Mouse (Mus musculus) activated CD4-positive, CD25-positive, alpha-beta regulatory T cell, adult 4 months (primary cell): ENCODE results near the gene Ccdc182. TPM values are rescaled to one million over a fixed set of nuclear protein-coding genes. Genes with fewer than 3 reads are reported as not detected.

Source experiments
- ATAC-seq: one replicate; pipeline ENCODE4 v1.8.0; 2017
- polyA plus RNA-seq, 2 experiments: library from polyadenylated mRNA; unstranded; fragments of 100-300 nt; shearing (Covaris generic); gene quantifications; one replicate each; pipeline ENCODE4 v1.2.1; 2017

The Ccdc182 gene
- polyA plus RNA-seq, 2 experiments from 2014 or later: not detected

DNA sequence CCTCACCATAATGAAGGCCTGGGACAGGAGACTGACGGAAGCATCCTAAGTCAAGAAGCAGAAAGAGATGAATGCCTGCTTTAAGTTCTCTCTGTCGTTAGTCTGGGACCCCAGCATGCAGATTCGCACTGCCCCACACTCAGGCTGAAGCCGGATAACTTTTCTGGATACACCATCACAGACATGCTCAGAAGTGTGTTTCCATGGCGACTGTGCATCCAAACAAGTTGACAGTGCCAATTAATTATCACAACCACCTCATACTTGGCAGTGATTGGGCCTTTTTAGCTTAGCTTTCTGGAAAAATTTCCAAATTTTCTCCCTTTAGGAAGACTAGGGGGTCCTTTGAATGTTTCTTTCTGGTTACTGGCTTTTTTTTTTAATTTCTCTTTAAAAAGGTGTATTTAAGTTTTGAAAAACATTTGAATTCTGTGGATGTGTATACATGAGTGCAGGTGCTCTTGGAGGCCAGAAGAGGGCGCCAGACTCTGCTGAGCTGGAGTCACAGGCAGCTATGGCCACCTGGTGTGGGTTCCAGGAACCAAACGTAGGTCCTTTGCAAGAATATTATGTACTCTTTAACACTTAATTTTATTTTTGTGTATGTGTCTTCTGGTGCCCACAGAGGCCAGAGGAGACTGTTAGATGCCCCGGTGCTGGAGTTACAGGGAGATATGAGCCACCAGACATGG lies 12.3 kb upstream of the Ccdc182 start:
- ATAC-seq: no peak

DNA sequence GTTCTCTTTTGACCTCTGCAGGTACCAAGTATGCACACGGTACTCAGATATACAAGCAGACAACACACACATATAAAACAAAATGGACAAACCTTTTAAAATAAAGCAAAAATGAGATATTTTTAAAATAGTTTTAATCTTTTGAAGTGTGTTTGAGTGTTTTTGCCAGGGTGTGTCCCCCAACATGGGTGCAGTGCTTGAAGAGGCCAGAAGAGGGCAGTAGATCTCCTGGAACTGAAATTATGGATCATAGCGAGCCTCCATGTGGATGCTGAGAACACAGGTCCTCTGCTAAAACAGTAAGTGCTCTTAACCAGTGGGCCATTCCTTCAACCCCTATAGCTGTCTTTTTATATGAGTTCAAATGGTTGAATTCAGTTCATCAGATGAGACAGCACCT lies 11.3 kb upstream of the Ccdc182 start:
- ATAC-seq: no peak

DNA sequence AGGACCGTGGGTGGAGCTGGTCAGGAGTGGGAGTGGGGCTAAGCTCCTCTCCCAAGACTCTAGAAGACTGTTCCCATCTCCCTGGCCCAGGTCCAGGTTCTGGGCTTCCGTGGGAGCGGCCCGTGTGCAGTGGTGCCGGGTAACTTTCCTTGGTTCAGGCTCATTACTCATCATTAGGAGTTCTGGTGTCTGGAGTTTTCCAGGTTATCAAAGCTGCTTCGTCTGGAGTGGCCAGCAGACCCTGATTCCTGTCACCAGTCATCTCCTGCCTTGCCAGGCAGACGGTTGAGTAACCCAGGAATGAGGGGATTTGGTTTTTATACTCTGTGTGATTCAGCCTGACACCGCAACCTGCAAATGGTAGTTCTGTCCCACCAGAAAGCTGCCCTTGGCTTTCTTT lies 7.8 kb upstream of the Ccdc182 start:
- ATAC-seq: no peak

DNA sequence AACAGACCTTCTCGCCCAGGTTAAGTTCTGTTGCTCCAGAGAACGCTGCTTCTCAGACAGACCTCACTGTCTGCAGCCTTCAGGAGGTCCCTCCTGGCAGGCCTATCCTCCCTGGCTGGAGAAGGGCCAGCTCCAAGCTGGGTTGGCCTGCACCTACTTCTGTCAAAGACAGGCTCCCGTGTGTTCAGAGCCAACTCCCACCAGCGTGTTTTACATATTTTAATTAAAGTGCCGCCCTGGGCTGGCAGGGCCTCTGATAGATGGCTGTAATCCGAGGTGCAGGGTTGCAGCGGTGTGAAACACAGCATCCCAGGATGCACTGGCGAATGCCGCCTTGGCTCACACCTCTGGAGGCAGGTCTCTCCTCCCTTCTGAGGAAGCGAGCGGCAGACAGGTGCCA lies 5.5 kb upstream of the Ccdc182 start:
- ATAC-seq: no peak

DNA sequence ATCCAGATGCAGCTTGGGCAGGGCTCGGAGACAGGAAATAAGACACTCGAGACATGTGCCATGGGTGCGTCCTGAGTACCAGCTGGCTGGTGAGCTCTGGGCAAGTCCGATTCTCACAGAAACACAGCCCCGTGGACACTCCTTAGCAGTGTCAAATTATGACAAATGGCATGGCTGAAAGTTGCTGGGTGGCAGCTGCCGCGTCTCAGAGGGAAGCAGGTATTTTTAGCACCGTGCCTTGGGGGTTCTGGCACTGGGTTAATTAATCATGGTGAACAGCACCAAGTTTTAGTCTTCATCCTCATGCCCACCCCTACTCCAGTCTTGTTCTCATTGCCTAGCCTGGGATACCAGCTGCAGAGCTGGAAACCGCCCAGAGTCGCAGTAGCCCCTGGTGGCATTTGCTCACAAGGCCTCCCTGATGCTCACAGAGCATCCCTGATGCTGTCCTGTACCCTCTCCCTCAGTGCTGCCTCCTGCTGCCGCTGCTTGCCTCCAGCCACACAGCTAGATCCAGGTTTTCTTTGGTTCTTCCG lies 5.0 kb upstream of the Ccdc182 start:
- ATAC-seq: no peak

DNA sequence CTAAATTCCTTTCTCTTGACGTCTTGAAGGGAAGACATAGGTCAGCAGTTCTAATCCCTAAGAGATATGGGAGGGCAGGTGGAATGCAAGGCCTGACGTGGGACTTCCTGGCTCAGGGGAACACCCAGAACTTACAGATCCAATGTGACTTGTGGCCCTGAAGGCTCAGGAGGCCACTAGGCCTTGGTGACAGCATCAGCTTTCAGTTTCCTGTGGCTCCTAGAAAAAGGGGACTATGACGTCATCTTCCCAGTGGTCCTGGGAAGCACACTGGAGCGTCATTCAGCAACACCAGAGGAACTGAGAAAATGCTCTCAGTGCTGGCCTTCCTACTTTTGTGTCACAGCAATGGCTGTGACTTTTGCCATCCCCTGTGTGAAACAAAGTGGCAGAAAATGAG lies 2.6 kb upstream of the Ccdc182 start:
- no peak for ATAC-seq

DNA sequence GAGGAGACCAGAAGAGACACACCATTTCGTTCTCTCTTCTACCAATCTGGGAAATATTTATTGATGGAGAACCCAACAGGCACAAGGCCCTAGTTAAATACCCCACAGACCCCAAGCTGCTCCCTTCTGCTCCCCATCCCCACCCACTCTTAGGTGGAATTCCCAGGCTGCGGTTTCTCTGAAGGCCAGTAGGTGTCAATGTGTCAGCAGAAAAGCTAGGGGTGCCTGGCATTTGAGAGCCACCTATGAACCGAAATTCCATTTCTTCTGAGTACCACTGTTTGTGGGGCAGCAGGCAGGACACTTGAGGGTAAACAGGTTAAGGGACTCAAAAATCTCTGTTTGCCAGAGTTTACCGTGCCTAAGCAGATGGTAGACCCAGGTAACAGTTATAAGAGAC lies 2.2 kb upstream of the Ccdc182 start:
- no peak for ATAC-seq

DNA sequence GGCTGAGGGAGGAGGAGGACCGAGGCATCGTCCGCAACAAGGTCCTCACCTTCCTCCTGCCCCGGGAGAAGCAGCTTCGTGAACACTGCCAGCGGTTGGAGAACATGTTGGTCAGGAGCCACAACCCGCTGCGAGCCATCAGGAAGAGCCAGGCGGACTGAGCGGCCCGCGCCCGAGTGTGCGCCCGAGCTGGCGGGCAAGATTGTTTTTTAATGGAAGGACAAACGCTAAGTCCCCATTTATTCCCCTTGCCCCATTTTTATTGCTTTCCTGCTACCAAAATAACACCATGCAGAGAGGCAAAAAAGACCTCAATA lies 494 bp downstream of the Ccdc182 start:
- no peak for ATAC-seq

DNA sequence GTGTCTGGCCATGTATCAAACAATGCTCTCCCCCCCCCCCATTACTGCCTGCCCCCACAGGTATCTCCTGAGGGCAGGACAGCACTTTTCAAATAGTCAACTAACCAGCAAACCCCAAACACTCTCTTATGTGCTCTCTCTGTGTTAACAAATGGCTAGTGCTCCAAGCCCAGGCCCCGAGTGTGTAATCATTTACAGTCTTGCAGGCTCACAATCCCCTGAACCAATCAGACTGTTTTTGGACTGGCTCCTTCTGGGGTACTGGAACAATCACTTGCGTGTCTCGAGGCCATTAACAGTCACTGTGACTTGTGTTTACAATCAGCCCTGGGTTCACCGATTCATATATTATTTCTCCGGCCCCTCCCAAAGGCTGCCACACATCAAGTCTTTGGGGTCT lies 1.4 kb downstream of the Ccdc182 start:
- ATAC-seq: no peak

DNA sequence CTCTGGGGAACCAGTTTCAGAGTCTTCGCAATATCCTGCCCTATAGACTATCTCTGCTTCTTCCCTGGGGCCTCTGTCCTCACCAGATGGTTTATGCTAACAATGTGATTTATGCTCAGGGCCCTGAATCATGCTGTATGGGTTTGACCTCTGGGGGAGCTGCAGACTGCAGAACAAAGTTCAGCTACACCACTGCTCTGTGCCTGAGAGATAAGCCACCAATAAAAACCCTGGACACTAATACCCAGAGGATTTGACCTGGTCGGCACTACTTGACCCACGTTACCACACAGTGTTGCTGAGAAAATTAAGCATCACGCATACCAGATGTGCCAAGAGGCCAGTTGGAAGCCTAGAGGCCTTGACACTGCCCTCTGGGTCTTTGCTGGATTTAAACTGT lies 3.7 kb downstream of the Ccdc182 start:
- ATAC-seq: no peak

DNA sequence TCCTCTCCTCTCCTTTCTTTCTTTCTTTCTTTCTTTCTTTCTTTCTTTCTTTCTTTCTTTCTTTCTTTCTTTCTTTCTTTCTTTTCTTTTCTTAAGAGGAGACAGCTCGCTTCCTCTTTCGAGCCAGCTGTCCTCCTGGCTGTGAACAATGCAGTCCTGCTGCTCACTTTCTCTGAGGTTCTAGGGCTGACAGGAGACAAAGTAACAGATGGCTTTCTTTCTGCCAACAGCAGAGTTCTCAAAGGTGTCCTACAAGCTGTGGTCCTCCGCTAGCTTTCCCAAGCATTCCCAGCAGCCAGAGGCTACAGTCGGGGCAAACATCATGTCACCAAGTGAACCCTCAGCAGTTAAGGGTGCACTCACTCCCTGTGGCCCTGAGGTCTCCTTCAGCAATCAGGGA lies 5.5 kb downstream of the Ccdc182 start:
- no peak for ATAC-seq

DNA sequence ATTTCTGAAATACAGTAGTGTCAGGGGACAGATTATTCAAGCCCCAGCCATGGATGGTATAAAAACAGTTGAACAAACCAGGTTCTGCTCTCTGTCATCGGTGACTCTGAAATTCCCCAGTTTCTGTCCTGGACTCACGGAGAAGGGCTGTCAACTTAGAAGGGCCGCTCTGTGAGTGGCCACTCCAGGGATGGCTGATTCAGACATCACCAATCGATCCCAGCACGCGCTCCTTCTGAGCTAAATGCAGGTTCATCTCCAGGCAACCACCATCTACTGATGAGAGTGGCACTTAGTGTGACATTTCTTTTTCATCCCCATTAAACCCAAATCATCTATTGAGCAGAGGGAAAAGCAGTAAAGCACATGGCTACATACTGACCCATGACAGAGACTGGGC lies 7.8 kb downstream of the Ccdc182 start:
- ATAC-seq: no peak

DNA sequence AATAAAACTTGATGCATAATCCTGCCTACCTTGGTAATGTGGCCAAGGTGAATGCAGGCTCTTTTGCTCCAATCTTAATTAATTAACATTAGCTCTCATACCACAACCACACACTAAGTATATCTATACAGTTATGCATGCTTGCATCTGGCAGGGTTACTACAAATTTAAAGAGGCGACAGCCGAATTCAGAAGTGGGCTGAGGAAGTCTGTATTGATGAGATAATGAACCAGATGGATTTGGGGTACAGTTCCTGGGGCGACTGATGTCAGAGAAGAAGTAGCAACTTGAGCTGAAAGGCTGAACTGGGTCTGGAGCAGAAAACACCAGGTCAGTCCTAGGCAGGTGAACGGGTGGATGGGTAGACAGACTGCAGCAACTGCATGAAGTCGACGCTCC lies 11.9 kb downstream of the Ccdc182 start:
- ATAC-seq: no peak

DNA sequence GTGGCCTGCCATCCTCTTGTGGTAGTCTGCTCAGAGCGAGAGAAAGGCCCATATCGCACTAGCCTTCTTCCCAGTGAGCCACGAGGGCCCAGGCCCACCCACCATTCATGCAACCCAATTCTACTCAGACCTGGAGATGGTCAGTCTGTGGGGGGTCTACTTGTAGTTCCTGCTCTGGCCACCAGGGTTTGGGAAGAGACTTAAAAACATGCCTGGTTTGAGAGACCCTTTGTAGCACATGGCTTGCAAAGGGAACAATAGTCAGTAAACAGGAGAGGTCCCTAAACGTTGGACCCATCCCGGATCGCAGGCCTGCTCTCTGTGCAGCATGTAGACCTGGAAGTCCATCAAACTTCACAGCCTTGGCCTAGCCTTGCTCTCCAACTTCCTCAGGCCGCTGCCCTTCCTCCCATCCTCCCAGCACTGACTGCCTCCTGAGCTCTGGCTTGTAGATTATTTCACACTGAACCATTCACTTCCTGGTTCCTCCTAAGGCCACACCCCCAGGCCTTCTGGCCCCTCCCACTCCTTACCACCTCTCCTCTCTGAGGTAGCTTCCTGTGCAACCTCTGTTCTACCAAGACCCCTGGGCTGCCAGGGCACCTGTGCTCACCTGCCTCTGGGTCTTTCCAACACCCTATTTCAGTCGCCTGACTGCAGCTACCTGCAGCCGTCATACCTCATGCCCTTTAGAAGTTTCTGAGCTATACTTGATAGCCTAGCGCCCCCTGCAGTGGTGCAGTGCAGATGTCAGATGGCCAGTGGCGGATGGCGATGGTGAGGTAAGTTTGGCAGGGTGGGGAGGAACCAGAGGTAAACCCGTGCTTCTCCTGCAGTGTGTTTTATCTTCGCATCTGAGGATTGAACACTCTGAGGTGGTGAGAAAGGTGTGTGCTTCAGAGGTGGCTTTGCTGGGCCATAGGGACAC lies 14.0 kb downstream of the Ccdc182 start:
- no peak for ATAC-seq

DNA sequence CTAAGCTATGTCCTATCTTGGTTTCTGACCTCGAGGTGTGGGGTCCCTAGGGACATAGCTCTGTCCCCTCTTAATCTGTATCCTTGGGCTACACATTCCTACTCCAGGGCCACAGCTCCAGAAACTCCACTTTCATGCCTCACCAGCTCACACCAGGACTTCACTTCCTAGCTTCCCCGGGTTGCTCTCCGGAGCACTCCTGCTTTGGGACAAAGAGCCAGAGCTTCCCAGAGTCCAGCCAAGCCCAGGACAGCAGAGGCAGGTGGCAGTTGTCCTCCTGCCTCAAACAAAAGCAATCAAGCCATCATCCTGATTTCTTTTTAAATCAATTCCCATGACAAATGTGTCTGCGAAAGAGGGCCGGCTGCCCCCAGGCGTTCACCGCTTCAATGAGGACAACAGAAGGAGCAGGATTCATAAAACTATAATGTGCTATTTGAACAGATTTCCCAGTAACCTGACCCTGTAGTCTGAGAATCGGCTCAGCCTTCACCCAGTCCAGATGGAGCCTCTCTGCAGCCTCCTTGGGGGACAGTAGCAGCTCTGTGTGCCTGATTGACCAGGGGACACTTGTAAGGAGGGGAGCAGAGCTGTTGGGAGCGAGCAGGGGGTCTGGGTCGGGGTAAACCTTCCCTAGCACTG lies 15.3 kb downstream of the Ccdc182 start:
- ATAC-seq: no peak

DNA sequence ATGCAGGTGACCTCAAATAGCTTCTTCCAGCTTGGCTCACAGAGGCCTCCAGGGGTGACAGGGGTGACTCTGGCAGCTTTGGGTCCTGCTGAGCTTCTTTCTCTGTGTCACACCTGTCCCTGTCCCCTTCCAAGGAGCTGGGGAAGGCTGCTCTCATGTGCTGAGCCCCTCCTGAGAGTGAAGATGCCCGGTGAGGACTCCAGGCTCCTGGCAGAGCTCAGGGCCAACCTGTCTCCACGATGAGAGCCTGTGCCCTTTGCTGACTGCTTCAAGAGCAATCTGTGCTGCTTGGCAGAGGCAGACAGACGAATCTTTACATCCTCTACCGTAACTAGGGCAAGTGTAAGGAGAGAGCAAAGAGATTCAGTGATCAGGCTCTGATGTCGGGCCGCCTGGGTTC lies 16.9 kb downstream of the Ccdc182 start:
- ATAC-seq: no peak

DNA sequence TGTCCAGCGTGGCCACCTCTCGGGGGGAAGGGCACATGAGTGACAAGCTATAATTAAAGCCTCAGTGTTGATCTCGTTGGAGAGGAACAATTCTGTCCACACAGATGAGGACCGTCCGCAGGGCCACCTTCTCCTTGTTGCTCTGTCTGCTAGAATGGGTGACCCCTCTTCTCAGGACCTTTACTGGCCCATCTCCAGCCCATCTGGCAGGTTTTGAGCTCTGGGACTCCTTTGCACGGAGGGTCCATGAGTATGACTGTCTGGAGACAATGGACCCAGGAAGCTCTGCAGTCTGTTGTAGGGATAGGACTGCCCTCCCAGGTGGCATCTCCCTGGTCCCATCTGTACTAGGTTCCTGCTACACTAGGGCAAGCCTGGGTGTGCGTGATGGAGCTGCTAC lies 17.7 kb downstream of the Ccdc182 start:
- ATAC-seq: no peak

DNA sequence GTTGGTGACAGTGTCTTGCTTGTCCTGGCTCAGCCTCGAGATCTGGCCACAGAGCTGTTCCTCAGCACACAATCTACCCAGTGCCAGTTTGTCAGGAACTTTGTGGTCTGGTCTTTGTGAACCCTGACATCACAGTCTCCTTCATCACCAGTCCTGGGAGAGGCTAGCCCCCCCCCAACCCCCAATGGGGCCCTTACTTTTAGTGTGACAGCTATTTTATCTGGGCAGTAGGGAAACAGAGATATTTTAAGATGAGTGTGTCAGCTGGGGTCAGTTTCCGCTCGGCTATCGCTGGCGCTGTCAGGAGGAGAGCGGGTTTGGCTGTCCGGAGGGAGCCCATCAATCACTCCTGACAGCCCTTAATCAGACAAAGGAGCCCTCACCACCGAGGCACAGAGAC lies 19.7 kb downstream of the Ccdc182 start:
- ATAC-seq: no peak

DNA sequence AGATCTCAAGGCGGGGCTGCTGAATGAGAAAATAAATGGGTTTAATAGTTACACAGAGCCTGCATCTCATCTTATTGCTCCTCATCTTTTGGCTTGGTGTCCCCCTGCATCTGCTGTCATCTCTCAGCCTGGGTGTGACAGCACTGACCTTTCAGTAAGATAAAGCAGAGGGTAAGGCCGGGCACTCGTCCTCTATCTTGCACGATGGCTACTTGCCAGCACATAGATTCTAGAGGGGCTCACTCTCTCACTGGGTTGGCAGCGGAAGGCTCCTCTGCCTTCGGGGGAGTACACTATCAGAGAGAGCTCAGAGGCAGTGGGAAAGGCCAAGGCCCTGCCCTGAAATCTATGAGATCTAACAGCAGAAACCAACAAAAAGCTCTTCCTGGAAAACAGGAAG lies 20.6 kb downstream of the Ccdc182 start:
- no peak for ATAC-seq

DNA sequence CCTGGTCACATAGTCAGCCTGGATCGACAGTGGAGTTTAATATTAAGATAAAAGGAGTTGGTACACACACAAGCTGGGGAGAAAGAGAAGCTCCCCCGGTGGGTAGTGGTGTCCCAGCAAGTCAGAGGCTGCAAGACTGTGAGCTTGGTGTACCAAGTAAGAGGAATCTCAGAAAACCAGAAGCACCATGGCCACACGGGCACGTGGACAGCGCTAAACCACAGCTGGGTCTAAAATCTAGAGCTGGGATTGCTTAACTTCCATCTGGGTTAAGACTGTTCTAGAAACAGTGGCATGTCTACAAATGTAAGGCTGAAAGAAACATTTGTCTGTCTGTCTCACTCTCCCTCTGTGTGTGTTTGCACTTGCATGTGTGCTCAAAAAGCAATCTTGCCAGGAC lies 21.5 kb downstream of the Ccdc182 start:
- ATAC-seq: no peak

DNA sequence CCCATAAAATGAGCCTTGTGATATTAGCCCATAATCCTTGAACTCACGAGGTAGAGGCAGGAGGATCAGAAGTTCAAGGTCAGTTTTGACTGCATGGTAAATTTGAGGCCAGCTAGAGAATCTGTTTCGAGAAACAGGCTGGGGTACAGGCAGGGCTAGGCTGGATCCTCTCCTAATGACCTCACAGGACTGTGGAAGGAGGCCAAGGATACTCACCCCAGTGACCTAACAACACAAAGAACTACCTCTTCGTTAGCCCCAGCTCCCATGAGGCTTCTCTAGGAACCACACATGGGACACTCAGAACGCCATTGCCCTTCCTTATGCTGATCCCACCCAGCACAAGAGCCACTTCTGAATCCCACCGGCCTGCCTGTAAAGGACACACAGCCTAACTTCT lies 25.0 kb downstream of the Ccdc182 start:
- ATAC-seq: no peak

DNA sequence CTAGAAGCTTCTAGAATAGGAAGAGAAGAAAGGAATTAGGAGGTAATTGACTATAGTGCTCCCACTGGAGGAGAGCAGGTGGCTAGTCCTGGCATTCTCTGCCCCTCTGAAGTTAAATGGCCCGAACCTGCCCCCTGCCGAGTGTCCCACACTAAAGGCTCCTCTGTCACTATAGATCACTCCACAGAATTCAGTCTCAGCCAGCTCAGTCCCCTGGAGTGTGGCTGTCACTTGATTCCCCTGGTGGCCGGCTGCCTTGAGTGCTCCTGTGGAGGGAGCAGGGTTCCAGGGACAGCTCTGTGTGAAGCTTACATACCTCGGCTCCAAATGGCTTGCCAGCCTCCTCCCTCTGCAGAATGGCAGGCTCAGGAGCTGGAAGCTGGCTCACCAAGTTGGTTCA lies 33.2 kb downstream of the Ccdc182 start:
- ATAC-seq: no peak

DNA sequence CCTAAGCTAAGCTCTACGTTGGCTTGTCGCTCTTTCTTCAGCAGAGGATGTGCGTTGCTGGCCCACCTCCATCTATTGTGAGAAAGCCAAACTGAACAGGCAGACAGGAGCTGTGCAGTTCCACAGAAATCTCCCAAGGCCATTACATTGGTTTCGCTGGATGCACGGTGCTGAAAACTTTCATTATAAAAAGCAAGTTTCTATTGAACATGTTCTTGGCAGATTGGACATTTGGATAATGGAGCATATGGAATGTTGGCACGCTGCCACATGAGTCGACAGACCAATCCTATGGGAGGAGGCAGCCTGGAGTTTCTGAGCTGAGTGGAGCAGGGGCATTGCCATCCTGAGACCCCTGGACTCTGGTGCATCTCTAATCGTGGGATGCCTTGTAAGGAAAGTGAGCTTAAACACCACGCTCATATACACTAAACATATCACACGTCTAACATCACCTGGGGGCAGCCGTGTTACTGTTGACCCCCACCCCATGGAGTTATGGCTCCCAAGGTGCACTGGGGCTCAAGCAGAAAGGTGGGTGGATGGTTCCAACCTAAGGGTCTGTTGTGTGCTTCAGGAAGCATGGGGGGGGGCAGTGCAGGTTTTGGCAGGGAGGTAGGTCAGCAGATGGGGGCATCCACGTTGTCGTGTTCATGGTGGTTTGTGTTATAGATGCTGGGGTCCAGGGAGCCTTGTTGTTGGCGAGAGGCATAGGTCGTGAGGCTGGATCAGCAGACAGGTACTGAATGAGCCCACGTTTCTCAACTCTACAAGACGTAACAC lies 35.1 kb downstream of the Ccdc182 start:
- no peak for ATAC-seq
